Comparison of ENCODE assay signal across 8 mouse cellular contexts in the genomic region with DNA sequence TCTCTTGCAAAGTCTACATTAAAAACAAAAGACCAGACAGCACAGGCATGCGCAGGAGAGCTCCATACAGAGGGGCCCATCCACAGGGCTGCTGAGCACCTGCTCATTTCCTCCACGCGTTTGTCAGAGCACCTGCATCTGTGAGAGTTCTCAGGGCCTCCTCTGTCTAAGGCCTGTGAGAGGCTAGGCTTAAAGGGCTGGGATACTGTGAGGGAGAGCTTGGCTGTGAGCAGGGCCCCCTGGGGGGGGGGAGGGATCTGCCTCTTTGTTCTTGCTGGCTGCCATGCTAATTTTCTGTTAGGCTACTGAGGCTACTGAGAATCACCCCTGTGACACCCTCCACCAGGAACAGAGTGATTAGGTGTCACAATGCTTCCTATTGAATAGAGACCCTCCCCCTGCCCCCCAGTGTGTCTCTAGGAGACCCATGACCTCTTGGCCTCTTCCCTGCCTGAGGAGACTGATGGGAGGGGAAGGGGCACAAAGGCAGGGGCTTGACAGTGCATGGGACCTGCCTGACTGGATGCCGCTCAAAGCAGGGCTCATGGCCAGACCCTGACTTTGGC. TPM values are rescaled to one million over a fixed set of nuclear protein-coding genes. Genes with fewer than 3 reads are reported as not detected.
DNase-seq lines count a peak whose midpoint lies in the region; ATAC-seq and TF ChIP-seq lines count a peak whose summit lies in the region.

No protein-coding gene starts in this region.

- TF ChIP-seq POLR2A in lung, adult 2 months (IDR thresholded peaks at IDR 0.05; ENCODE audit: borderline replicate concordance, extremely low read depth, low read depth, low read length) = no peak

- H3K9me3 ChIP-seq in lung, embryonic 14.5 days (ENCODE audit: low read depth, low read length) = no peaks in the 10 kb centered on the region
- H3K9me3 ChIP-seq in forebrain, embryonic 13.5 days (replicated peaks) = no peaks in the 10 kb centered on the region
- H3K9me3 ChIP-seq in midbrain, embryonic 12.5 days = no peaks in the 10 kb centered on the region

- no peak overlapping the region for H3K4me3 ChIP-seq in lung, embryonic 14.5 days (ENCODE audit: low read depth, low read length)
- no peak overlapping the region for H3K4me3 ChIP-seq in lung, adult 2 months (replicated peaks; ENCODE audit: extremely low read depth, low read depth, low read length)
- H3K4me3 ChIP-seq in forebrain, embryonic 13.5 days = no peak overlapping the region
- no peak overlapping the region for H3K4me3 ChIP-seq in midbrain, embryonic 12.5 days

- no peak for TF ChIP-seq CTCF in lung, embryonic 14.5 days (IDR thresholded peaks at IDR 0.05; ENCODE audit: low read depth)
- TF ChIP-seq CTCF in lung, adult 2 months (IDR thresholded peaks at IDR 0.05; ENCODE audit: insufficient read depth, low read length) = no peak

- peak; percentile 27 for DNase-seq in lung, embryonic 14.5 days
- no peak for DNase-seq in lung, adult 2 months
- peak; percentile 58 to 81 for DNase-seq in thymus, postnatal 36 days
- DNase-seq in gastrocnemius, postnatal 14 days = no peak
- no peak for DNase-seq in adrenal gland, postnatal 14 days
- no peak for DNase-seq in layer of hippocampus, adult 8-10 months (ENCODE audit: low spot score in 2 of 2)

- intact Hi-C loops in gastrocnemius, postnatal 14 days (cut with DNase I; ENCODE audit: low total_unique reads) = loop anchor here (5.0 kb wide), 2 partner anchors 107 to 707 kb away; no protein-coding TSS in a partner anchor

- no peaks in the 10 kb centered on the region for H3K36me3 ChIP-seq in lung, embryonic 14.5 days (ENCODE audit: insufficient read depth)
- no peaks in the 10 kb centered on the region for H3K36me3 ChIP-seq in forebrain, embryonic 13.5 days (ENCODE audit: poor library complexity, severe bottlenecking)
- H3K36me3 ChIP-seq in midbrain, embryonic 12.5 days = no peaks in the 10 kb centered on the region

- peak; percentile 47 for ATAC-seq in lung, embryonic 14.5 days (ENCODE audit: insufficient read depth)
- peak; percentile 60 for ATAC-seq in forebrain, embryonic 13.5 days
- ATAC-seq in midbrain, embryonic 12.5 days (ENCODE audit: low FRiP score, low read depth) = peak; percentile 68

- H3K9ac ChIP-seq in lung, embryonic 14.5 days = no peak overlapping the region
- peak overlapping the region; percentile 22; the same call in 1 of the 2 replicates for H3K9ac ChIP-seq in forebrain, embryonic 13.5 days
- H3K9ac ChIP-seq in midbrain, embryonic 12.5 days (replicated peaks) = no peak overlapping the region; the same call in 1 of the 2 replicates

- H3K27ac ChIP-seq in lung, embryonic 14.5 days (ENCODE audit: low read depth) = peak overlapping the region; percentile 58; the same call in 1 of the 2 replicates
- peak overlapping the region; percentile 88 for H3K27ac ChIP-seq in forebrain, embryonic 13.5 days
- H3K27ac ChIP-seq in midbrain, embryonic 12.5 days (replicated peaks) = peak overlapping the region; percentile 91

- WGBS in lung, embryonic 14.5 days = 7% methylated on average over 4 of the region's 4 CpGs
- 43% methylated on average over 4 of the region's 4 CpGs for WGBS in lung, adult 2 months
- 6% methylated on average over 4 of the region's 4 CpGs for WGBS in forebrain, embryonic 13.5 days
- 3% methylated on average over 4 of the region's 4 CpGs for WGBS in midbrain, embryonic 12.5 days

- peaks cover 17% of the 10 kb centered on the region for H3K4me1 ChIP-seq in lung, embryonic 14.5 days (ENCODE audit: insufficient read depth)
- H3K4me1 ChIP-seq in lung, adult 2 months (ENCODE audit: control insufficient read depth, insufficient read depth, low read length) = peaks cover 41% of the 10 kb centered on the region
- peaks cover 62% of the 10 kb centered on the region for H3K4me1 ChIP-seq in forebrain, embryonic 13.5 days
- peaks cover 61% of the 10 kb centered on the region for H3K4me1 ChIP-seq in midbrain, embryonic 12.5 days

- no peak overlapping the region for H3K4me2 ChIP-seq in lung, embryonic 14.5 days
- H3K4me2 ChIP-seq in forebrain, embryonic 13.5 days = peak overlapping the region; percentile 9; the same call in 1 of the 2 replicates
- peak overlapping the region; percentile 6; the same call in 1 of the 2 replicates for H3K4me2 ChIP-seq in midbrain, embryonic 12.5 days (replicated peaks)

- no peaks in the 10 kb centered on the region for H3K27me3 ChIP-seq in lung, embryonic 14.5 days (ENCODE audit: insufficient read depth, low read length)
- H3K27me3 ChIP-seq in forebrain, embryonic 13.5 days = peaks cover 9% of the 10 kb centered on the region; the same call in 1 of the 2 replicates
- H3K27me3 ChIP-seq in midbrain, embryonic 12.5 days = peaks cover 5% of the 10 kb centered on the region; the same call in 1 of the 2 replicates

RNA-seq across cellular contexts. Expression of a gene that starts 23.7 kb away (rescaled TPM):
- polyA plus RNA-seq in lung, embryonic 14.5 days (2014; fragmentation: Nextera tagmentation; extraction: Ambion mirVana) = 49.4 and 53.6 TPM in 2 replicates
- polyA plus RNA-seq in lung, adult 2 months (2012; rRNA removed) = 176 and 184 TPM in 2 replicates
- 45.4 and 53.9 TPM in 2 replicates for polyA plus RNA-seq in forebrain, embryonic 13.5 days (2015; fragmentation: Nextera tagmentation; extraction: Ambion mirVana)
- polyA plus RNA-seq in midbrain, embryonic 12.5 days (2016; fragmentation: Nextera tagmentation; extraction: Ambion mirVana) = 53.6 and 61.7 TPM in 2 replicates
- 10 to 100 TPM; 21.5 to 24.1 TPM for total RNA-seq in gastrocnemius, postnatal 14 days (2021)
- 73.2 and 73.8 TPM in 2 replicates for total RNA-seq in adrenal gland, postnatal 14 days (2021)
- 10 to 100 TPM; 43.9 to 50.8 (median 49.6) TPM for total RNA-seq in layer of hippocampus, adult 8-10 months (2022)

RNA-seq across cellular contexts. Expression of a gene that starts 27.1 kb away (rescaled TPM):
- 153 and 164 TPM in 2 replicates for polyA plus RNA-seq in lung, embryonic 14.5 days (2014; fragmentation: Nextera tagmentation; extraction: Ambion mirVana)
- 11.1 and 12.6 TPM in 2 replicates for polyA plus RNA-seq in lung, adult 2 months (2012; rRNA removed)
- 133 and 157 TPM in 2 replicates for polyA plus RNA-seq in forebrain, embryonic 13.5 days (2015; fragmentation: Nextera tagmentation; extraction: Ambion mirVana)
- polyA plus RNA-seq in midbrain, embryonic 12.5 days (2016; fragmentation: Nextera tagmentation; extraction: Ambion mirVana) = 157 and 158 TPM in 2 replicates
- 1 to 10 TPM; 5.5 to 9.4 TPM for total RNA-seq in gastrocnemius, postnatal 14 days (2021)
- total RNA-seq in adrenal gland, postnatal 14 days (2021) = 53.9 and 60.2 TPM in 2 replicates
- 1 to 10 TPM; 4.4 to 7.0 (median 5.5) TPM for total RNA-seq in layer of hippocampus, adult 8-10 months (2022)

RNA-seq across cellular contexts. Expression of a gene that starts 50.9 kb away (rescaled TPM):
- polyA plus RNA-seq in lung, embryonic 14.5 days (2014; fragmentation: Nextera tagmentation; extraction: Ambion mirVana) = 52.0 and 56.7 TPM in 2 replicates
- 35.8 and 51.4 TPM in 2 replicates for polyA plus RNA-seq in lung, adult 2 months (2012; rRNA removed)
- polyA plus RNA-seq in forebrain, embryonic 13.5 days (2015; fragmentation: Nextera tagmentation; extraction: Ambion mirVana) = 355 and 357 TPM in 2 replicates
- polyA plus RNA-seq in midbrain, embryonic 12.5 days (2016; fragmentation: Nextera tagmentation; extraction: Ambion mirVana) = 305 and 314 TPM in 2 replicates
- 10 to 100 TPM; 47.1 to 54.4 TPM for total RNA-seq in gastrocnemius, postnatal 14 days (2021)
- total RNA-seq in adrenal gland, postnatal 14 days (2021) = 24.4 and 27.2 TPM in 2 replicates
- 100 to 1,000 TPM; 160 to 178 (median 170) TPM for total RNA-seq in layer of hippocampus, adult 8-10 months (2022)

Comparison
In these comparisons a context has a peak if more than half of its experiments do, and no peak if none do; other contexts are left out.
1. DNase-seq: peak in lung, embryonic 14.5 days (single experiment) and thymus, postnatal 36 days (2 of 2); none in lung, adult 2 months (single experiment), gastrocnemius, postnatal 14 days (single experiment), adrenal gland, postnatal 14 days (single experiment) and layer of hippocampus, adult 8-10 months (0 of 2).
2. Peak in every context shown above with its lines, with median percentiles within 50 percentile points of each other: ATAC-seq and H3K27ac ChIP-seq.